Mouse (Mus musculus) brain, embryonic 14.5 days (tissue): ENCODE measurements at regions not wholly inside any gene's neighbourhood (a gene's known extent, or its start where the extent isn't known, plus 50 kb on each side); places are given as distances from the start of the nearest gene placed in this dataset.
A peak's percentile ranks its signal among the peaks of the same experiment; 100 is the strongest.
"Not testable (repeated sequence)": the region's sequence is repeated elsewhere in the genome, so short reads cannot be mapped to it uniquely, and the experiment has no call there.

ENCODE experiments used
- DNase-seq: peaks from one replicate; pipeline ENCODE4 v3.0.0-alpha.2; 2011; ENCODE audit warnings: low read depth
- CTCF ChIP-seq: fragments of 200-500 bp; IDR thresholded peaks from 2 replicates; pipeline ENCODE4 v1.5.1; 2012; ENCODE audit warnings: inconsistent platforms, mild to moderate bottlenecking, moderate library complexity, borderline replicate concordance; ENCODE audit not compliant: insufficient read depth, insufficient read length; ENCODE audit errors: extremely low read depth
- POLR2A ChIP-seq: fragments of 200-500 bp; IDR thresholded peaks from 2 replicates; pipeline ENCODE4 v1.6.1; 2012; ENCODE audit warnings: mild to moderate bottlenecking, inconsistent platforms, borderline replicate concordance; ENCODE audit not compliant: poor library complexity, insufficient read depth, insufficient read length, severe bottlenecking; ENCODE audit errors: extremely low read depth

DNA sequence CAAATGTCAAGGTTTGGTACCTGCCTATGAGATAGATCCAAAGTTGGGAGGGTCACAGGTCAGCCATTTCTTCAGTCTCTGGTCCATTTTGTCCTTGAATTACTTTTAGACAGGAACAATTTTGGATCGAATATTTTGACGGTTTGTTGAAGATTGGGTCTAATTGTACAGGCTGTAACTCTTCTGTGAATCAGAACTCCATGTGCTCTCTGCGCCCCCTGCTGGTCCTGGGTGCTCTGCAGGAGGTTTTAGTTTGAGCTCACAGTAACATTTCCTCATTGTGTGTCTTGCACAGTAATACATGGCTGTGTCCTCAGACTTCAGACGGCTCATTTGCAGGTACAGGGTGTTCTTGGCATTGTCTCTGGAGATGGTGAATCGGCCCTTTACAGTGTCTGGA is 158.1 kb downstream of the Adam6a start:
- DNase-seq = not testable (repeated sequence)

DNA sequence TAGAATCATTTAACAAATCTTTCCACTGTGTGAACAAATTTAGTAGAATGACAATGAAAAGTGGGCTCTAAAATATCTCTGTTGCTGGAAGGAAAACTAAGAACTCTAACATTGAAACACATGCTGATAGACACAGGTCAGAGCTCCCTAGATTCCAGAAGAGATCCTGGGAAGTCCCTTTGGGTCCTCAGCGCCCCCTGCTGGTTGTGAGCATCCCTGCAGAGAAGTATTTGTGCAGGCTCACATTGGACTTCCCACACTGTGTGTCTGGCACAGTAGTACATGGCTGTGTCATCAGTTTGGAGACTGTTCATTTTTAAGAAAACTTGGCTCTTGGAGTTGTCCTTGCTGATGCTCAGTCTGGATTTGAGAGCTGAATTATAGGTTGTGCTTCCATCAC is 172.7 kb downstream of the Adam6a start:
- not testable (repeated sequence) for DNase-seq

DNA sequence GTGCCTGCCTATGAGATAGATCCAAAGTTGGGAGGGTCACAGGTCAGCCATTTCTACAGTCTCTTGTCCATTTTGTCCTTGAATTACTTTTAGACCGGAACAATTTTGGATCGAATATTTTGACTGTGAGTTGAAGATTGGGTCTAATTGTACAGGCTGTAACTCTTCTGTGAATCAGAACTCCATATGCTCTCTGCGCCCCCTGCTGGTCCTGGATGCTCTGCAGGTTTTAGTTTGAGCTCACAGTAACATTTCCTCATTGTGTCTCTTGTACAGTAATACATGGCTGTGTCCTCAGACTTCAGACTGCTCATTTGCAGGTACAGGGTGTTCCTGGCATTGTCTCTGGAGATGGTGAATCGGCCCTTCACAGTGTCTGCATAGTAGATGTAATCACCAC is 192.1 kb downstream of the Adam6a start:
- DNase-seq = no peak
- TF ChIP-seq CTCF (no peak), POLR2A (no peak)

DNA sequence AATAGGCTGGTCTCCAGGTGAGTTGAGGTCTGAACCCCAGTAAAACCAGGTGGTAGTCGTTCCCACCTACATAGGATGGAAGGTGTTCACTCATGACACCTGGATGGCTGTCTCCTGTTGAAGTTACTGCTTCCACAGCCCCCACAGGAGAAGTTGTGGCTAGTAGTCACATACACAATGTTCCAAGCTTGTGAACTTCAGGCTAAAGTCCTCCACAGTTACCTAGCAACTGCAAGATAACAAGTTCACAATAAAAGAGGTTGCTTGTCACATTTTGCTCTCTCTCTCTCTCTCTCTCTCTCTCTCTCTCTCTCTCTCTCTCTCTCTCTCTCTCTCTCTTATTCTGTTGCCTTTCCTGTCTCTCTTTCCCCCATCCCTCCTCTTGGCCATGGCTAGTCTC is 202.6 kb downstream of the Adam6a start:
- DNase-seq = no peak
- TF ChIP-seq POLR2A = no peak
- no peak for TF ChIP-seq CTCF

DNA sequence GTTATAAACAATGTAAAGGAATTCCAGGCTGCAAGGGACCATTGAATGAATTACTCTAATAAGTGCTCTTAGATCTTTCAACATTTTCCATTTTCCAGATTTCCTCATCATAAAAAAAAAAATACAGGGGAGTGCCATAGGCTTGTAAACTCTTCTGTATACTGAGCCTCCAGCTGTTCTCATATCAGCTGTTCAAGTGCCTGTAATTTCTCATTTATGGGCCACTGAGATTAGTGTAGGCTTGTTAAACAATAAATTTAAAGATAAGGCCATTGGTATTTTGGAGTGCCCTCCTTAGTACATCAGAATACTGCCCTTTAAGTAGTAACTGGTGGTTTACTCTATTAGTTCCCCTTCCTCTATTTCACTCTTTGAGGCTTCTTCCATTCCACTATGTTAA is 204.3 kb downstream of the Adam6a start:
- TF ChIP-seq POLR2A (no peak), CTCF (no peak)
- no peak for DNase-seq

DNA sequence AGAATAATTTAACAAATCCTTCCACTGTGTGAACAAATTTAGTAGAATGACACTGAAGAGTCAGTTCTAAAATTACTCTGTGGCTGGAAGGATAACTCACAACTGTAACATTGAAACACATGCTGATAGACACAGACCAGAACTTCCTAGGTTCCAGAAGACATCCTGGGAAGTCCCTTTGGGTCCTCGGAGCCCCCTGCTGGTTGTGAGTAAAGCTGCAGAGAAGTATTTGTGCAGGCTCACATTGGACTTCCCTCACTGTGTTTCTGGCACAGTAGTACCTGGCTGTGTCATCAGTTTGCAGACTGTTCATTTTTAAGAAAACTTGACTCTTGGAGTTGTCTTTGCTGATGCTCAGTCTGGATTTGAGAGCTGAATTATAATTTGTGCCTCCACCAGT is 225.9 kb downstream of the Adam6a start:
- TF ChIP-seq POLR2A = no peak
- TF ChIP-seq CTCF = no peak

DNA sequence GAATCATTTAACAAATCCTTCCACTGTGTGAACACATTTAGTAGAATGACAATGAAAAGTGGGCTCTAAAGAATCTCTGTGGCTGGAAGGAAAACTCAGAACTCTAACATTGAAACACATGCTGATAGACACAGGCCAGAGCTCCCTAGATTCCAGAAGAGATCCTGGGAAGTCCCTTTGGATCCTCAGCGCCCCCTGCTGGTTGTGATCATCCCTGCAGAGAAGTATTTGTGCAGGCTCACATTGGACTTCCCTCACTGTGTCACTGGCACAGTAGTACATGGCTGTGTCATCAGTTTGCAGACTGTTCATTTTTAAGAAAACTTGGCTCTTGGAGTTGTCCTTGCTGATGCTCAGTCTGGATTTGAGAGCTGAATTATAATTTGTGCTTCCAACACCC is 252.2 kb downstream of the Adam6a start:
- not testable (repeated sequence) for DNase-seq

More for the DNA sequence above, 225.9 kb downstream of the Adam6a start:
- DNase-seq = no peak

DNA sequence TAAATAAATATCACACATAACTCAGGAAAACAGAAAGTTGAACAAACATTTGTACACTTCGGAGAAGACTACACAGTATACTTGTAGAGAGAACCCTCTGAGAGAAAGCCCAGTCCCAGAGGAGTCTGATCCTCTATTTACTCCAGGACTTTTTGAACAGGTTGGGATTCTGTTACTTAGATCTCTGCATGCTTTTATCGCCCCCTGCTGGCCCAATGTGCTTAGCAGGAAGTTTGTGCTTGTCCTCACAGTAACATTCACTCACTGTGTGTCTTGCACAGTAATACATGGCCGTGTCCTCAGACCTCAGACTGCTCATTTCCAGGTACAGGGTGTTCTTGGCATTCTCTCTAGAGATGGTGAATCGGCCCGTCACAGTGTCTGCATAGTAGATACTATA is 282.7 kb downstream of the Adam6a start:
- TF ChIP-seq CTCF (no peak), POLR2A (no peak)
- no peak for DNase-seq

DNA sequence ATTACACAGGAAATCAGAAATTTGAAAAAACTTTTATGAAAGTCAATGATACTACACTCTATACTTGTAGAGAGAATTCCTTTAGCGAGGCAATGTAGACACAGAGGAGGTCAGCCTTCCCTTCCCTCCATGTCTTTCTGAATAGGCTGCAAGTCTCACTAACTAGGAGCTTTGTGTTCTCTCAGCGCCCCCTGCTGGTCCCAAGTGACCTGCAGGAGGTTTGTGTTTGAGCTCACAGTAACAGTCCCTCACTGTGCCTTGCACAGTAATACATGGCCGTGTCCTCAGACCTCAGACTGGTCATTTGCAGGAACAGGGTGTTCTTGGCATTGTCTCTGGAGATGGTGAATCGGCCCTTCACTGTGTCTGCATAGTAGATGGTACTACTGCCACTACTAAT is 315.2 kb downstream of the Adam6a start:
- no peak for TF ChIP-seq POLR2A
- TF ChIP-seq CTCF = no peak
- DNase-seq = no peak

DNA sequence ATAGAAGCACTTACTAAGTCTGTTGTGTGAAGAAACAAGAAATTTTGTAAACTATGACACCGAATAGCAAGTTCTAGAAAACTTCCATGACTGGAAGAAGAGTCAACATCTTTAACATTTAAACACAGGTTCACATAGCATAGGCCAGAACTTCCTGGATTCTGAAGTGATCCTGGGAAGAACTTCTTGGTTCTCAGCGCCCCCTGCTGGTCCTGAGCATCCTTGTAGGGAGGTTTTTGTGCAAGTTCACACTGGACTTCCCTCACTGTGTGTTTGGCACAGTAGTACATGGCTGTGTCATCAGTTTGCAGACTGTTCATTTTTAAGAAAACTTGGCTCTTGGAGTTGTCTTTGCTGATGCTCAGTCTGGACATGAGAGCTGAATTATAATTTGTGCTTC is 335.1 kb downstream of the Adam6a start:
- TF ChIP-seq POLR2A (no peak), CTCF (peak; percentile 8; the same call in 1 of the 2 replicates)
- DNase-seq = peak; percentile 0

DNA sequence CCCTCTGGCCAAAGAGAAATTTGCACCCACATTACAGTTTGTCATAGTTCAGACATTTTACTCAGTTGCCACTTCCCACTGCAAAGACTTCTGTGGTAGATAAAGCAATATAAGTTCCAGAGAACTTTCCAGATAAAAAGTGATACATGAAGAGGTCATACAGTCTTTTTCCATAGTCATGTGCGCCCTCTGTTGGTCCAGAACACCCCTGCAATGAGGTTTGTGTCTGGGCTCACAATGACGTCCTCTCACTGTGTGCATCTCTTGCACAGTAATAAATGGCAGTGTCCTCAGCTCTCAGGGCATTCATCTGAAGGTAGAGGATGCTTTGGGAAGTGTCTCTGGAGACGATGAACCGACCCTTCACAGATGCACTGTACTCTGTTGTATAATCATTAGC is 352.4 kb downstream of the Adam6a start:
- TF ChIP-seq POLR2A = no peak
- TF ChIP-seq CTCF = no peak
- DNase-seq = no peak

DNA sequence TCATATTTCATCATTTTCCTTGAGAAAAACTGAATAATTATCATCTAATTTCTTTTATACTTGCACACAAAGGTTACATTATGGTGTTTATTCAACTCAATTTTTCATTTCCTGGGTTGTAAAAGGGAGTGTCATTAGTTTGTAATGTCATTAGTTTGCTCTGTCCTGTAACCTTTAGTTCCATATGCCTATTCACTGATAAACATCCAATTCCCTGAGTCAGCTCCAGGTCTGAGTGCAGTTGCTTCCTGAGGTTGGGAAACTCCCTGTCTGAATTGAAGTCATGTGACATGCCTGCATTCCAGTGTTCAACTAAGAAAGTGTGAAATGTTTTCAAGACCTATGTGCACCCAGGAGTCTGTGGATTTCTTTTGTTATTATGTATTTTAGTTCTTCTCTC is 362.8 kb downstream of the Adam6a start:
- DNase-seq = no peak
- TF ChIP-seq POLR2A = no peak

DNA sequence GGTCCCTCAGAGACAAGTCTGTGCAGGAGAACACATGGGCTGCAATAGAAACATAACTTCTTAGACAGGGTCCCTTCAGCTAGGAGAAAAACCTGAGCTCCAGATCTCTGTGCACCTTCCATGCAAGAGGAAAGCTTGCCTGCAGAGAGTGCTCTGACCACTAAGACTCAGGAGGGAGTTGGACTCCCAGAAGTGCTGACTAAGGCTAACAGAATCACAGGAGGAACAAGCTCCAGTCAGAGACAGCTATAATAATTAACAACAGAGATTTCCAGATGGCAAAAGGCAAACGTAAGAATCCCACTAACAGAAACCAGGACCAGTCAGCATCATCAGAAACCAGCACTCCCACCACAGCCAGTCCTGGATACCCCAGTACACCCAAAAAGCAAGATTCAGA is 364.0 kb downstream of the Adam6a start:
- no peak for DNase-seq
- TF ChIP-seq CTCF = no peak
- TF ChIP-seq POLR2A = no peak

DNA sequence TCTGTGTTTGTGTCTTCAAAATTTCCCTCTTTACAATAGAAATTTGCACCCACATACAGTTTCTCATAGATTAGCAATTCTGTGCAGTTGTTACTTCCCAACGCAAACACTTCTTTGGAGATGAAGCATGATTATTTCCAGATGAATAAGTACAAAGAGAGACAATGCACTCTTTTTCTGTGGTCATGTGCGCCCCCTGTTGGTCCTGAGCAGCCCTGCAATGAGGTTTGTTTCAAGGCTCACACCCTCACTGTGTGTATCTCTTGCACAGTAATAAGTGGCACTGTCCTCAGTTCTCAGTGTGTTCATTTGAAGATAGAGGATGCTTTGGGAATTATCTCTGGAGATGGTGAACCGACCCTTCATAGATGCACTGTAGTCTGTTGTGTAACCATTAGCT is 368.1 kb downstream of the Adam6a start:
- no peak for TF ChIP-seq POLR2A
- no peak for TF ChIP-seq CTCF
- no peak for DNase-seq
